Mouse (Mus musculus) lung, postnatal 0 days (tissue): ENCODE measurements around the gene Hspe1. TPM values are rescaled to one million over a fixed set of nuclear protein-coding genes. Genes with fewer than 3 reads are reported as not detected.
"Not testable (repeated sequence)": the region's sequence is repeated elsewhere in the genome, so short reads cannot be mapped to it uniquely, and the experiment has no call there.

Source experiments
- ATAC-seq: fragments of 200-750 bp; cut with Nextera tagmentation; 2 replicates; pipeline ENCODE4 v1.8.0; 2017; ENCODE audit warnings: moderate library complexity
- DNase-seq: peaks from one replicate; pipeline ENCODE4 v3.0.0-alpha.2; 2016; ENCODE audit warnings: low spot score
- H3K27ac ChIP-seq: fragments of 300-500 bp; sonication (generic); 2 replicates; pipeline ENCODE4 v1.5.1; 2014; ENCODE audit warnings: antibody characterized with exemption, mild to moderate bottlenecking, low read length, mixed read lengths
- H3K27me3 ChIP-seq: fragments of 300-500 bp; sonication (generic); replicated peaks from 2 replicates; pipeline ENCODE4 v1.6.1; 2014; ENCODE audit warnings: low read length, mixed read lengths; ENCODE audit not compliant: insufficient read depth
- H3K36me3 ChIP-seq: fragments of 300-500 bp; sonication (generic); 2 replicates; pipeline ENCODE4 v1.6.1; 2014; ENCODE audit warnings: low read length, mixed read lengths; ENCODE audit not compliant: insufficient read depth
- H3K4me1 ChIP-seq: fragments of 300-500 bp; sonication (generic); 2 replicates; pipeline ENCODE4 v1.6.1; 2014; ENCODE audit warnings: antibody characterized with exemption, low read depth, low read length, mixed read lengths; ENCODE audit not compliant: insufficient read depth
- H3K4me2 ChIP-seq: fragments of 300-500 bp; sonication (generic); replicated peaks from 2 replicates; pipeline ENCODE4 v1.6.1; 2014; ENCODE audit warnings: low read depth, mild to moderate bottlenecking, low read length, moderate library complexity, mixed read lengths
- H3K4me3 ChIP-seq: fragments of 300-500 bp; sonication (generic); 2 replicates; pipeline ENCODE4 v1.5.1; 2014; ENCODE audit warnings: low read depth, low read length
- H3K9ac ChIP-seq: fragments of 300-500 bp; sonication (generic); replicated peaks from 2 replicates; pipeline ENCODE4 v1.6.1; 2014; ENCODE audit warnings: low read depth, mild to moderate bottlenecking
- H3K9me3 ChIP-seq: fragments of 300-500 bp; sonication (generic); 2 replicates; pipeline ENCODE4 v1.6.1; 2016; ENCODE audit warnings: low read length, mixed read lengths
- CTCF ChIP-seq: IDR thresholded peaks from 2 replicates; pipeline ENCODE4 v1.5.1; 2016; ENCODE audit warnings: antibody characterized with exemption, mild to moderate bottlenecking
- EP300 ChIP-seq: IDR thresholded peaks from 2 replicates; pipeline ENCODE4 v1.6.1; 2016; ENCODE audit warnings: antibody characterized with exemption, mild to moderate bottlenecking, control low read depth
- WGBS: fragments of 180-500 bp; shearing (Covaris S2); extraction: QIAGEN DNeasy Blood & Tissue Kit; methylation state at CpG from one replicate; pipeline ENCODE4 v1.1.7; 2014; 5-methylcytosine and 5-hydroxymethylcytosine counted together
- polyA plus RNA-seq: library from polyadenylated mRNA; unstranded; fragments of >200 nt; fragmentation: Nextera tagmentation; extraction: Ambion mirVana; gene quantifications from 2 replicates; pipeline ENCODE4 v1.2.1, GENCODE M21; 2015

The Hspe1 gene
- polyA plus RNA-seq, 1 experiment from 2014 or later: 115 TPM

- no peak for DNase-seq
- peaks cover 17% of the 10 kb centered on the region for H3K36me3 ChIP-seq
- WGBS: 87% methylated on average over 5 of the region's 5 CpGs
- ATAC-seq: no peak
- no peaks in the 10 kb centered on the region for H3K9me3 ChIP-seq
- no peak overlapping the region for H3K4me3 ChIP-seq
- H3K4me1 ChIP-seq: no peaks in the 10 kb centered on the region
- H3K4me2 ChIP-seq: no peak overlapping the region
- no peak for TF ChIP-seq EP300
- TF ChIP-seq CTCF: no peak
- H3K27me3 ChIP-seq: no peaks in the 10 kb centered on the region
- no peak overlapping the region for H3K27ac ChIP-seq
- no peak overlapping the region for H3K9ac ChIP-seq
Observed at GRCm38 (mm10) chr1:55061099-55061498, 26.8 kb upstream of the Hspe1 start.

GRCm38 (mm10) chr1:55061772-55062171 is 26.2 kb upstream of the Hspe1 start:
- ATAC-seq (no peak), DNase-seq (no peak)
- H3K4me2 ChIP-seq: no peak overlapping the region
- no peaks in the 10 kb centered on the region for H3K27me3 ChIP-seq
- H3K36me3 ChIP-seq: peaks cover 18% of the 10 kb centered on the region
- no peak overlapping the region for H3K4me3 ChIP-seq
- H3K27ac ChIP-seq: no peak overlapping the region
- no peak overlapping the region for H3K9ac ChIP-seq
- TF ChIP-seq EP300 (no peak), CTCF (no peak)
- no peaks in the 10 kb centered on the region for H3K4me1 ChIP-seq
- no peaks in the 10 kb centered on the region for H3K9me3 ChIP-seq
- 91% methylated on average over 4 of the region's 4 CpGs for WGBS

GRCm38 (mm10) chr1:55072328-55072727 is 15.6 kb upstream of the Hspe1 start:
- not testable (repeated sequence) for H3K27ac ChIP-seq, H3K9ac ChIP-seq, H3K9me3 ChIP-seq, H3K4me1 ChIP-seq, H3K4me3 ChIP-seq, H3K27me3 ChIP-seq, DNase-seq, ATAC-seq, H3K4me2 ChIP-seq
- peaks cover 22% of the 10 kb centered on the region for H3K36me3 ChIP-seq

- Histone ChIP-seq H3K27ac (no peak overlapping the region), H3K27me3 (no peaks in the 10 kb centered on the region), H3K4me1 (no peaks in the 10 kb centered on the region), H3K4me3 (no peak overlapping the region), H3K9me3 (no peaks in the 10 kb centered on the region), H3K4me2 (no peak overlapping the region), H3K36me3 (peaks cover 21% of the 10 kb centered on the region), H3K9ac (no peak overlapping the region)
- DNase-seq: no peak
- ATAC-seq: no peak
- 39% methylated on average over 2 of the region's 2 CpGs for WGBS
- TF ChIP-seq CTCF: no peak
- no peak for TF ChIP-seq EP300
Observed at GRCm38 (mm10) chr1:55074757-55075156, 13.2 kb upstream of the Hspe1 start.

GRCm38 (mm10) chr1:55075652-55076394 is 12.1 kb upstream of the Hspe1 start:
- Histone ChIP-seq H3K4me2 (no peak overlapping the region), H3K27ac (no peak overlapping the region), H3K9ac (no peak overlapping the region), H3K27me3 (no peaks in the 10 kb centered on the region), H3K4me3 (no peak overlapping the region), H3K4me1 (no peaks in the 10 kb centered on the region), H3K9me3 (no peaks in the 10 kb centered on the region), H3K36me3 (peaks cover 24% of the 10 kb centered on the region)
- DNase-seq (no peak), ATAC-seq (no peak)
- WGBS: 55% methylated on average over 5 of the region's 5 CpGs
- no peak for TF ChIP-seq EP300

GRCm38 (mm10) chr1:55076395-55076743 is 11.6 kb upstream of the Hspe1 start:
- Histone ChIP-seq H3K27me3 (no peaks in the 10 kb centered on the region), H3K27ac (no peak overlapping the region), H3K4me2 (no peak overlapping the region), H3K36me3 (peaks cover 29% of the 10 kb centered on the region), H3K4me1 (no peaks in the 10 kb centered on the region), H3K9me3 (no peaks in the 10 kb centered on the region), H3K9ac (no peak overlapping the region), H3K4me3 (no peak overlapping the region)
- ATAC-seq: no peak
- no peak for TF ChIP-seq CTCF
- TF ChIP-seq EP300: no peak
- DNase-seq: no peak
